Mouse (Mus musculus): ENCODE measurements around the gene Kank4.

GRCm38 (mm10) chr4:98728716-98729115 lies 88.6 kb downstream of the Kank4 start:
- no peak for TF ChIP-seq CTCF (IDR thresholded peaks at IDR 0.05)
- no peak for TF ChIP-seq EP300 (IDR thresholded peaks at IDR 0.05)

All from lung, postnatal 0 days (tissue).